Mouse (Mus musculus): ENCODE results near the gene Synj1.

Gene Synj1

GRCm38 (mm10) chr16:91026290-91026689, 15.2 kb upstream of the Synj1 start:
- Histone ChIP-seq H3K27me3 (ENCODE audit: control insufficient read depth, insufficient read depth, low read length, poor library complexity, severe bottlenecking) (no peaks in the 10 kb centered on the region), H3K36me3 (ENCODE audit: control insufficient read depth, insufficient read depth, low read length, poor library complexity, severe bottlenecking) (peaks cover 19% of the 10 kb centered on the region)
- no peak for DNase-seq (ENCODE audit: low read depth, low spot score)

DNA sequence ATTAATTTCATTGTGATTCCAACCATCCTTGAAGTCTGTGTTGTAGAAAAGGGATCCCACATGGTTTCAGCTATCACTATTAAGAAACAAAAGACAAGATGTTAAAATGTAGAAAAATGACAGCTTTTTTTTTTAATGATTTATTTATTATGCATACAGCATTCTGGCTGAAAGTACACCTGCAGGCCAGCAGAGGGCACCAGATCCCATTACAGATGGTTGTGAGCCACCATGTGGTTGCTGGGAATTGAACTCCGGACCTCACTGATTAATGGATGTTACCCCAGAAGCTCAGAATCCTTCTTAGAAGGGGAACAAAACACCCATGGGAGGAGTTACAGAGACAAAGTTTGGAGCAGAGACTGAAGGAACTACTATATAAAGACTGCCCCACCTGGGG, 12.3 kb upstream of the Synj1 start:
- peak; percentile 57 for DNase-seq (ENCODE audit: low read depth, low spot score)
- Histone ChIP-seq H3K36me3 (ENCODE audit: control insufficient read depth, insufficient read depth, low read length, poor library complexity, severe bottlenecking) (peaks cover 14% of the 10 kb centered on the region), H3K27me3 (ENCODE audit: control insufficient read depth, insufficient read depth, low read length, poor library complexity, severe bottlenecking) (no peaks in the 10 kb centered on the region)

DNA sequence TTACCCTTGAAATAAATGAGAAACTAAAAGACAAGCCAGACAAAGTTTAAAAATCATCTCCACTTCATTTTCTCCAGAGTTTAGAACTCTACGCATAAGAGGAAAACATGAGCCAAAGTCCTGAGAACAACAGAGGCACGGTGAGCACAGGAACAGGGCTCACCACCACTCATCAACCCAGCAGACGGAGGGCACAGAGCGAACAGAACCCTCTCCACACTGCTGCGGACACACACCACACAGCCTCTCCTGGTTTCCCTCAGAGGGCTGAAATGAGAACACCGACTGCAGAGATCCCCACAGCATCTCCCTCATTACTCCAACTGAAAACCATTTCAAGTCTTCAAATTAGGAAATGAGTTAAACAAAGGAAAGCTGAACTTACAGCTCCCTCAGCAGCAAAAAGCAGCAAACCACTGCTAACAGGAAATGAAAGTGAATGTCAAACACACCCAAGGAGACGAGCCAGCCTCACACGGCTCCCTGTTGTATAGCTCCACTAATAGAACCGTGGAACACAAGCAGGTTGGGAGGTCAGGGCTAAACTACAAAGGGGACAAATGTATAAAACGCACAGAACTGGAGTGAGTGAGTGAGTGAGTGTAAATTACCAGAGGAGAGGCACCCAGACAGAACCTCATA, 9.9 kb upstream of the Synj1 start:
- H3K36me3 ChIP-seq (ENCODE audit: control insufficient read depth, insufficient read depth, low read length, poor library complexity, severe bottlenecking) = peaks cover 18% of the 10 kb centered on the region
- DNase-seq (ENCODE audit: low read depth, low spot score) = peak; percentile 47
- no peaks in the 10 kb centered on the region for H3K27me3 ChIP-seq (ENCODE audit: control insufficient read depth, insufficient read depth, low read length, poor library complexity, severe bottlenecking)

GRCm38 (mm10) chr16:91019476-91019875, 8.4 kb upstream of the Synj1 start:
- Histone ChIP-seq H3K36me3 (ENCODE audit: control insufficient read depth, insufficient read depth, low read length, poor library complexity, severe bottlenecking) (peaks cover 19% of the 10 kb centered on the region), H3K27me3 (ENCODE audit: control insufficient read depth, insufficient read depth, low read length, poor library complexity, severe bottlenecking) (no peaks in the 10 kb centered on the region)
- no peak for DNase-seq (ENCODE audit: low read depth, low spot score)

DNA sequence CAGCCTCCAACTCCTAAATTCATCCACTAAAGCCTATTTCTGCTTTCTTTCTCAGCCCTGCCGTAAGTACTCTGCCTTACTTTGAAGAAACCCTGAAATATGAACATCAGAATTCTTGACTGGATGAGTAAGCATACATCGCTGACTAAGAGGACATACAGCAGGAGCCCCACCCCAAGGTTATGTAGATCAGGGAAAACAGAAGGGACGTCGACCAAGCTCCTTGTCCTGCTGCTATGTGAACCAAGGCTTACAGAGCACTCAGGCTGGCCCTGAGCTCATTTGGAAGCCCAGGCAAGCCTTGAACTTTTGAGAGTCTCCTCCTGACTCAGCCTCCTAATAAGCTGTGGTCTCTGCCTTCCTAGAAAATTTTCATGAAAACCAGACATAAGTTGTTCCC, 4.7 kb upstream of the Synj1 start:
- DNase-seq (ENCODE audit: low read depth, low spot score) = no peak
- Histone ChIP-seq H3K36me3 (ENCODE audit: control insufficient read depth, insufficient read depth, low read length, poor library complexity, severe bottlenecking) (peaks cover 14% of the 10 kb centered on the region), H3K27me3 (ENCODE audit: control insufficient read depth, insufficient read depth, low read length, poor library complexity, severe bottlenecking) (no peaks in the 10 kb centered on the region)

GRCm38 (mm10) chr16:91011847-91012246, 739 bp upstream of the Synj1 start:
- Histone ChIP-seq H3K36me3 (ENCODE audit: control insufficient read depth, insufficient read depth, low read length, poor library complexity, severe bottlenecking) (peaks cover 8% of the 10 kb centered on the region), H3K27me3 (ENCODE audit: control insufficient read depth, insufficient read depth, low read length, poor library complexity, severe bottlenecking) (no peaks in the 10 kb centered on the region)
- peak; percentile 83 for DNase-seq (ENCODE audit: low read depth, low spot score)

- H3K27me3 ChIP-seq (ENCODE audit: control insufficient read depth, insufficient read depth, low read length, poor library complexity, severe bottlenecking) = no peaks in the 10 kb centered on the region
- peaks cover 6% of the 10 kb centered on the region; the same call in 1 of the 2 replicates for H3K36me3 ChIP-seq (ENCODE audit: control insufficient read depth, insufficient read depth, low read length, poor library complexity, severe bottlenecking)
- no peak for DNase-seq (ENCODE audit: low read depth, low spot score)
Measured at GRCm38 (mm10) chr16:91010581-91011020, 507 bp downstream of the Synj1 start.

- Histone ChIP-seq H3K27me3 (ENCODE audit: control insufficient read depth, insufficient read depth, low read length, poor library complexity, severe bottlenecking) (no peaks in the 10 kb centered on the region), H3K36me3 (ENCODE audit: control insufficient read depth, insufficient read depth, low read length, poor library complexity, severe bottlenecking) (peaks cover 4% of the 10 kb centered on the region; the same call in 1 of the 2 replicates)
- peak; percentile 36 for DNase-seq (ENCODE audit: low read depth, low spot score)
Measured at GRCm38 (mm10) chr16:91009942-91010529, 1.1 kb downstream of the Synj1 start.

- 0 out of 2 replicates have a peak, but pooled peaks cover 2% of the 10 kb centered on the region for H3K36me3 ChIP-seq (ENCODE audit: control insufficient read depth, insufficient read depth, low read length, poor library complexity, severe bottlenecking)
- no peaks in the 10 kb centered on the region; the same call in none of the 2 replicates for H3K27me3 ChIP-seq (ENCODE audit: control insufficient read depth, insufficient read depth, low read length, poor library complexity, severe bottlenecking)
- DNase-seq (ENCODE audit: low read depth, low spot score) = no peak
Measured at GRCm38 (mm10) chr16:91004915-91005538, 6.1 kb downstream of the Synj1 start.

- Histone ChIP-seq H3K27me3 (ENCODE audit: control insufficient read depth, insufficient read depth, low read length, poor library complexity, severe bottlenecking) (no peaks in the 10 kb centered on the region; the same call in none of the 2 replicates), H3K36me3 (ENCODE audit: control insufficient read depth, insufficient read depth, low read length, poor library complexity, severe bottlenecking) (0 out of 2 replicates have a peak, but pooled peaks cover 2% of the 10 kb centered on the region)
- DNase-seq (ENCODE audit: low read depth, low spot score) = peak; percentile 50
Measured at GRCm38 (mm10) chr16:91001098-91001497, 10.0 kb downstream of the Synj1 start.

DNA sequence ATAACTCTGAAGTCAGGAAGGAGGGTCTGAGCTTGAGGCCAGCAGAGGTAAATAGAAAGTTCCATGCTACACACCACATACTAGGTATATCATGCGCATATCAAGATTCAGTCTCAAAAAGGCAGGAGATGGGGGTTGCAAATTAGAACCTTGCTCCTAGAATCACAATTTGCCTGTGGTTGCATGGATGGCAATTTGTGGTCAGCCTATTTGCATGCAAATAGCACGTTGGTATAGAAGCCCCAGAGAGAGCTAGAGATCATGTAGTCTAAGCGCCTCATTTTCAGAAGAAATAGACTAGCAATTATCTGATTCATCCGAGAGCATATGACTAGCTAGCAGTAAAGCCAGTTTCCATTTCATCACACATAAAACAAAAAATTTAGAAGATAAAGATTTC, 11.3 kb downstream of the Synj1 start:
- Histone ChIP-seq H3K36me3 (ENCODE audit: control insufficient read depth, insufficient read depth, low read length, poor library complexity, severe bottlenecking) (no peaks in the 10 kb centered on the region), H3K27me3 (ENCODE audit: control insufficient read depth, insufficient read depth, low read length, poor library complexity, severe bottlenecking) (no peaks in the 10 kb centered on the region; the same call in none of the 2 replicates)
- peak; percentile 77 for DNase-seq (ENCODE audit: low read depth, low spot score)

- no peak for DNase-seq (ENCODE audit: low read depth, low spot score)
- H3K27me3 ChIP-seq (ENCODE audit: control insufficient read depth, insufficient read depth, low read length, poor library complexity, severe bottlenecking) = no peaks in the 10 kb centered on the region; the same call in none of the 2 replicates
- 0 out of 2 replicates have a peak, but pooled peaks cover 2% of the 10 kb centered on the region for H3K36me3 ChIP-seq (ENCODE audit: control insufficient read depth, insufficient read depth, low read length, poor library complexity, severe bottlenecking)
Measured at GRCm38 (mm10) chr16:90997822-90998221, 13.3 kb downstream of the Synj1 start.

DNA sequence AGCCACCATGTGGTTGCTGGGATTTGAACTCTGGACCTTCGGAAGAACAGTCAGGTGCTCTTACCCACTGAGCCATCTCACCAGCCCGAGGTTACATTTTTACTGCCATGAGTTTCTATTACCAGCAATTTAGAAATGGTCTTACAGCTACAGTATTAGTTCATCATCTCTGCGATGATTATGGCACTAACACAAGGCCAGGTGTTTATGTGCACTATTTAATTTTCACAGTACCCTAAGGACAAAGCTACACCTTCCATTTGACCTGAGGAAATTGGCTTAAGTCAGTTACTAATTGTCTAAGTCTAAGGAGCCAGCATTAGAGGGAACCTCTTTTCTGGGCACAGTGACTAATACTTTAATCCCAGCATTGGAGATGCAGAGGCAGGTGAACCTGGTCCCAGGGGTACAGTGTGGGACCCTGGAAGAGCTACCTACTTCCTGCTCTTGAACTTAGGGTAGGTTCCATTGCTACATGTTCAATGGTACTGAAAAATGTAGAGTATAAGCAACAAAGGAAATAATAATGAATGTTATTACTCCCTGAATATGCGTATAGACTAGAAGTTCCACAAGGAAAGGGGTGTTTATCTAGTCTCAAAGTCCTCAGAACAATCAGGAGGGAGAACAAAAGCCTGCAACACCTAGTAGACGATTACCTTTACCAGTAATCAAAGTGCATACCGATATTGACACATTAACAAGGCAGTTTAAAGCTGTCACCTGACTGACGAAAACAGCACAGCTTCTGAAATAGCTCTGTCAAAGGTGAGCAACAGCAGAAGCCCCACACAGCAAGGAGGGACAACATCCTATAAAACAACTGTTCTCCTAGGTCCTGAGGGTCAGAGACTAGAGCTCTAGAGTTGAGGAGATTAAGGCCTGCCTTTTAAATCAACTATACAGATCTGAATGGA, 14.5 kb downstream of the Synj1 start:
- no peak for DNase-seq (ENCODE audit: low read depth, low spot score)
- no peaks in the 10 kb centered on the region; the same call in 1 of the 2 replicates for H3K27me3 ChIP-seq (ENCODE audit: control insufficient read depth, insufficient read depth, low read length, poor library complexity, severe bottlenecking)
- H3K36me3 ChIP-seq (ENCODE audit: control insufficient read depth, insufficient read depth, low read length, poor library complexity, severe bottlenecking) = 0 out of 2 replicates have a peak, but pooled peaks cover 2% of the 10 kb centered on the region

DNA sequence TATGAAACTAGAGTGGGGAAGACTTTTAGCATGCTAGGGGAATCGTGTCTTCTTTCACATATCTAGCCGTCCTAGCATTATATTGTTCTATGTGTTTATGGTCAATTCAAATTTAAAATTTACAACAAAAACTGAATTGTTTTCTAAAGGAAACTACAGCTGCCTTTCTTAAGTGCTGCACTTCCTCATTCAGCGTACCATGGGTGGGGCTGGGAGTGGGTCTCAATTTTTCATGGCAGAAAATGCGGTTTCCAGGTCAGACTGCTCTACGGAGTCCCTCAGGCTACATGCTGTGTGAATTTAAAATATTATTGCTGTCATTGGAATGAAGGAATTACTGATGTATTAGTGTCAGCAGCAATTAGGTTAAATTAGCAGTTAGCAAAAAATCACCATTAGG, 15.6 kb downstream of the Synj1 start:
- H3K27me3 ChIP-seq (ENCODE audit: control insufficient read depth, insufficient read depth, low read length, poor library complexity, severe bottlenecking) = no peaks in the 10 kb centered on the region
- no peak for DNase-seq (ENCODE audit: low read depth, low spot score)
- 0 out of 2 replicates have a peak, but pooled peaks cover 2% of the 10 kb centered on the region for H3K36me3 ChIP-seq (ENCODE audit: control insufficient read depth, insufficient read depth, low read length, poor library complexity, severe bottlenecking)

Data from splenic B cell, adult 2 months (primary cell).